Mouse (Mus musculus) megakaryocyte, embryonic 14.5 days (primary cell): ENCODE measurements around the gene Arhgef6. TPM values are rescaled to one million over a fixed set of nuclear protein-coding genes. Genes with fewer than 3 reads are reported as not detected.

Source experiments
- H3K27me3 ChIP-seq: replicated peaks from 2 replicates; pipeline ENCODE3; 2012; ENCODE audit warnings: inconsistent platforms
- H3K36me3 ChIP-seq: replicated peaks from 2 replicates; pipeline ENCODE3; 2012; ENCODE audit warnings: low read length, inconsistent platforms, mixed read lengths
- H3K4me1 ChIP-seq: 2 replicates; pipeline ENCODE4 v1.6.1; 2012; ENCODE audit warnings: inconsistent platforms
- H3K4me3 ChIP-seq: replicated peaks from 2 replicates; pipeline ENCODE3; 2012; ENCODE audit warnings: moderate library complexity, mild to moderate bottlenecking, inconsistent platforms
- H3K9me3 ChIP-seq: 2 replicates; pipeline ENCODE4 v1.6.1; 2012; ENCODE audit warnings: inconsistent platforms
- FLI1 ChIP-seq: IDR thresholded peaks from 2 replicates; pipeline ENCODE4 v1.6.1; 2012; ENCODE audit warnings: low read length, inconsistent platforms, mixed read lengths
- GATA1 ChIP-seq: IDR thresholded peaks from 3 replicates; pipeline ENCODE4 v1.6.1; 2012; ENCODE audit warnings: mixed read lengths, low read length, inconsistent platforms, borderline replicate concordance
- polyA plus RNA-seq: library from polyadenylated mRNA; stranded (reverse); fragments of >175 nt; gene quantifications from 2 replicates; pipeline ENCODE4 v1.2.3, GENCODE M21; 2012; ENCODE audit warnings: low replicate concordance; ENCODE audit not compliant: insufficient read depth

The Arhgef6 gene
- polyA plus RNA-seq, 1 experiment, result 0.62 TPM

- TF ChIP-seq GATA1 (no peak), FLI1 (no peak)
- Histone ChIP-seq H3K9me3 (no peaks in the 10 kb centered on the region), H3K4me1 (no peaks in the 10 kb centered on the region; the same call in 1 of the 2 replicates), H3K4me3 (no peak overlapping the region), H3K27me3 (peaks cover 21% of the 10 kb centered on the region), H3K36me3 (no peaks in the 10 kb centered on the region)
Measured at GRCm38 (mm10) chrX:57210591-57210990, 127.9 kb downstream of the Arhgef6 start.

GRCm38 (mm10) chrX:57200397-57200796 is 138.1 kb downstream of the Arhgef6 start:
- Histone ChIP-seq H3K9me3 (no peaks in the 10 kb centered on the region), H3K36me3 (no peaks in the 10 kb centered on the region), H3K27me3 (peaks cover 17% of the 10 kb centered on the region), H3K4me1 (no peaks in the 10 kb centered on the region), H3K4me3 (no peak overlapping the region)
- no peak for TF ChIP-seq GATA1
- no peak for TF ChIP-seq FLI1

DNA sequence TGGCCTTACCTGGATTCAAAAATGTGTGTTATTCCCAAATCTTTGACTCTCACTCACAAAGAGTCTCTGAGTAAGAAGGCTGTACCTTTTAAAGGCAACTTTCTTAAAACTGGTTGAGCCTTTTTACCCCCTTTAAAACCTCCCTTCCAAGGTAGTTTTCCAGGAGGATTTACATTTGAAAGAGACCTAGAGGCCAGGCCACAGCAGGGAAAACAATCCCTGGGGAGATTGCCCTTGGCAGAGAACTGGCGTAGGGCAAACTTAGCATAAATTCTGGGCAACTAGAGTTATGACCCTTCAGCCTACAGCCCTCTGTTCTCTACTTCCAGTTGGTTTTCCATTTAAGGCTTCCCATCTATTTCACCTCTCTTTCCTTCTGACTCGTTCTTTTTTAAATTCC is 140.5 kb downstream of the Arhgef6 start:
- no peaks in the 10 kb centered on the region for H3K9me3 ChIP-seq
- peaks cover 24% of the 10 kb centered on the region for H3K27me3 ChIP-seq
- H3K36me3 ChIP-seq, result no peaks in the 10 kb centered on the region
- TF ChIP-seq FLI1, result no peak
- no peak for TF ChIP-seq GATA1
- H3K4me3 ChIP-seq, result no peak overlapping the region
- no peaks in the 10 kb centered on the region for H3K4me1 ChIP-seq

- Histone ChIP-seq H3K9me3 (no peaks in the 10 kb centered on the region), H3K4me1 (no peaks in the 10 kb centered on the region), H3K4me3 (no peak overlapping the region), H3K36me3 (no peaks in the 10 kb centered on the region), H3K27me3 (peaks cover 23% of the 10 kb centered on the region)
- TF ChIP-seq GATA1 (no peak), FLI1 (no peak)
Measured at GRCm38 (mm10) chrX:57196319-57196718, 142.2 kb downstream of the Arhgef6 start.

DNA sequence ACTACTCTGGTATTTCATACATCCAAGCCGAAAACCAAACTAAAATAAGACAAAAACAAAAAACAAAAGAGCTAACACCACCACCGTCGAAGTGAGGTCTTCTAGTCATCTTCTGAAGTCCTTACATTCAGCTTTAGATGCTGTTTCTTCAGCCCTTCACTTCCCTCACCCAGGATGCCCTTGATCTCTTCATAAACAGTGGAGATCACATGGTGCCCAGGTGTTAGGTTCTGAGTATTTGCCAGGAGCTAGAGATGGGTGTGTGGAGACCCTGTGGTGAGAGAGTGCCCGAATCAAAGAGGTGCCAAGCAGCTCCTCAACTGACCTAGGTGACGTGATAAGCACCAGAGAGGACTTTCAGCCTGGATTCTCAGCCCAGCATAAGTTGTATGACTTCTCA is 149.2 kb downstream of the Arhgef6 start:
- Histone ChIP-seq H3K4me1 (no peaks in the 10 kb centered on the region), H3K9me3 (no peaks in the 10 kb centered on the region), H3K36me3 (no peaks in the 10 kb centered on the region), H3K4me3 (no peak overlapping the region), H3K27me3 (peaks cover 25% of the 10 kb centered on the region)
- TF ChIP-seq GATA1 (no peak), FLI1 (no peak)

- Histone ChIP-seq H3K27me3 (peaks cover 19% of the 10 kb centered on the region), H3K4me3 (no peak overlapping the region), H3K4me1 (no peaks in the 10 kb centered on the region), H3K9me3 (no peaks in the 10 kb centered on the region), H3K36me3 (no peaks in the 10 kb centered on the region)
- TF ChIP-seq GATA1 (no peak), FLI1 (no peak)
Measured at GRCm38 (mm10) chrX:57187301-57187700, 151.2 kb downstream of the Arhgef6 start.

- no peaks in the 10 kb centered on the region for H3K9me3 ChIP-seq
- no peaks in the 10 kb centered on the region for H3K36me3 ChIP-seq
- H3K4me1 ChIP-seq, result no peaks in the 10 kb centered on the region
- no peak overlapping the region for H3K4me3 ChIP-seq
- TF ChIP-seq FLI1 (no peak), GATA1 (no peak)
- H3K27me3 ChIP-seq, result peaks cover 26% of the 10 kb centered on the region
Measured at GRCm38 (mm10) chrX:57183359-57183758, 155.2 kb downstream of the Arhgef6 start.

DNA sequence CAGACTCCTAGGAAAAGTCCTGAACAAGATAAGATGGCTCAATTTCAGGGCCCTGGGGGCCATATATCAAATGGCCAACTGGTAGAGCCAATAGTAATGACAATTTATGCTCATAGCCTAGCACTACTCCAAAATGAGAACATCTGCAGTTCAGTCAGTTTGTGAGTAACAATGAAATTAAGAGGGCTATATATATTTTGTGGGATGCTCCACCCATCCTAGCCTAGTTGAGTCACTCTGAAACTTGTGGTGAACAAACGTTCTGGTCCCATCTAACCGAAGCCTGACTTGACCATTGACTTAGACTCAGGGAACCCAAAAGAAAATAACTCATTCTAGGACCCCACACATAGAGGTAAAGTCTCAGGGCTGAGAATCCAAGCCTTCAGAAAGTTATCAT is 156.1 kb downstream of the Arhgef6 start:
- no peaks in the 10 kb centered on the region for H3K4me1 ChIP-seq
- peaks cover 21% of the 10 kb centered on the region for H3K27me3 ChIP-seq
- no peaks in the 10 kb centered on the region for H3K9me3 ChIP-seq
- no peaks in the 10 kb centered on the region for H3K36me3 ChIP-seq
- TF ChIP-seq FLI1 (no peak), GATA1 (no peak)
- H3K4me3 ChIP-seq, result no peak overlapping the region

Other genes with a start within 250 kb of the Arhgef6 start
- not detected in 2 replicates for gene Cd40lg, start 126.6 kb downstream of the Arhgef6 start, polyA plus RNA-seq
- 8.2 and 18.0 TPM in 2 replicates for gene Rbmx, start 54.3 kb upstream of the Arhgef6 start, polyA plus RNA-seq
- gene Gm364, start 70.4 kb upstream of the Arhgef6 start, polyA plus RNA-seq, result not detected in 2 replicates
- not detected in 2 replicates for gene Gpr101, start 165.0 kb upstream of the Arhgef6 start, polyA plus RNA-seq